Comparison of ENCODE assay signal across 17 mouse cellular contexts in the genomic region with DNA sequence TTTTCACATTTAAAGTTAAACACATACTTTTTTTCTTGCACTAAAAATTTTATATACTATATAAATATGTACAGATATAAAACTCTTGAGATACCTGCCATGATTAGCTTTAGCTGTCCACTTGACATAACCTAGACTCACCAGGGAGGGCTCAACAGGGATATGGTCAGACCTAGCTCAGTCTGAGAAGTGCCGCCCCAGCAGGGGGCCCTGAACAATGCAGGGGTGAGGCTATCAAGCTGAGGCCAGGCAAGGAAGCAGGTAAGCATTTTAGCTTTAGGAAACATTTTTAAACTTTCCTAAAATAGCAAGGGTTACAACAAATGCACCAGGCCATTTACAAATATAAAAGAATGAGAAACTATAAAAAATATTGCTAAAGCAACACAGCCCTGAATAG.
"Had no signal": no experiment of that assay in that cellular context is flagged by ENCODE, and none has a peak within 500 bp of the region (broad histone marks: within the 10 kb centered on the region; RNA-seq: fewer than 3 reads in every experiment).

No protein-coding gene starts in this region.

- H3K27ac ChIP-seq: lung, embryonic 15.5 days; macrophage; midbrain, embryonic 13.5 days; midbrain, embryonic 15.5 days; neural tube, embryonic 12.5 days had no signal

- DNase-seq: lung, adult 2 months; lung, postnatal 14 days; lung, postnatal 36 days; retina, postnatal 1 day; right cerebral cortex, adult 18-20 months; right cerebral cortex, postnatal 25 days; right cerebral cortex, postnatal 4 days; spleen, adult 18-20 months; thymus, adult 18-20 months; thymus, postnatal 14 days; thymus, postnatal 36 days had no signal

- H3K4me3 ChIP-seq: lung, embryonic 15.5 days; megakaryocyte, embryonic 14.5 days; midbrain, embryonic 13.5 days; midbrain, embryonic 15.5 days; neural tube, embryonic 12.5 days had no signal
